Mouse (Mus musculus) cerebellum, postnatal 14 days (tissue): ENCODE results near the gene Cdpf1.

Experiments
- DNase-seq, 2 experiments: peaks; one replicate each; pipeline ENCODE4 v3.0.0; 2021; ENCODE audit warnings: mixed read lengths in 2 of 2

The Cdpf1 gene

GRCm38 (mm10) chr15:85811535-85812277 lies at the start of gene Cdpf1:
Cdpf1 (minus strand) TSS chr15:85811697.
- peak; percentile 100 for DNase-seq

GRCm38 (mm10) chr15:85859490-85860031 lies 48.1 kb upstream of the Cdpf1 start, which contains the start of gene Gtse1:
Gtse1 (plus strand) TSS chr15:85859745.
- DNase-seq = peak; percentile 94 to 95

GRCm38 (mm10) chr15:85858980-85859489 lies 47.5 kb upstream of the Cdpf1 start:
- DNase-seq = peak in 1 of 2 experiments; percentile 50

GRCm38 (mm10) chr15:85851656-85852392 lies 40.3 kb upstream of the Cdpf1 start:
- DNase-seq = peak; percentile 49 to 56

GRCm38 (mm10) chr15:85845071-85845470 lies 33.6 kb upstream of the Cdpf1 start:
- DNase-seq = peak; percentile 62 to 74

GRCm38 (mm10) chr15:85841796-85842360 lies 30.4 kb upstream of the Cdpf1 start:
- DNase-seq = no peak

- DNase-seq = peak in 1 of 2 experiments; percentile 66
Observed at GRCm38 (mm10) chr15:85840983-85841382, 29.5 kb upstream of the Cdpf1 start.

- DNase-seq = no peak
Observed at GRCm38 (mm10) chr15:85836887-85837286, 25.4 kb upstream of the Cdpf1 start.

- no peak for DNase-seq
Observed at GRCm38 (mm10) chr15:85835335-85835734, 23.8 kb upstream of the Cdpf1 start.

- DNase-seq = no peak
Observed at GRCm38 (mm10) chr15:85832599-85832998, 21.1 kb upstream of the Cdpf1 start.

- peak; percentile 86 to 89 for DNase-seq
Observed at GRCm38 (mm10) chr15:85831954-85832590, 20.6 kb upstream of the Cdpf1 start, which contains the start of gene Ttc38. Ttc38 (plus strand) TSS chr15:85832306.

- no peak for DNase-seq
Observed at GRCm38 (mm10) chr15:85829470-85829869, 18.0 kb upstream of the Cdpf1 start.

- DNase-seq = no peak
Observed at GRCm38 (mm10) chr15:85828071-85828470, 16.6 kb upstream of the Cdpf1 start.

GRCm38 (mm10) chr15:85826676-85827075 lies 15.2 kb upstream of the Cdpf1 start:
- DNase-seq = no peak

- DNase-seq = peak; percentile 23 to 36
Observed at GRCm38 (mm10) chr15:85822011-85822359, 10.5 kb upstream of the Cdpf1 start.

GRCm38 (mm10) chr15:85821203-85822010 lies 9.9 kb upstream of the Cdpf1 start, which contains the start of gene Pkdrej:
Pkdrej (minus strand) TSS chr15:85821734.
- DNase-seq = peak; percentile 51 to 52

- DNase-seq = no peak
Observed at GRCm38 (mm10) chr15:85813428-85813827, 1.9 kb upstream of the Cdpf1 start.

- peak; percentile 87 to 90 for DNase-seq
Observed at GRCm38 (mm10) chr15:85810806-85811521, 533 bp downstream of the Cdpf1 start.

- no peak for DNase-seq
Observed at GRCm38 (mm10) chr15:85810462-85810805, 1.1 kb downstream of the Cdpf1 start.

- peak in 1 of 2 experiments; percentile 28 for DNase-seq
Observed at GRCm38 (mm10) chr15:85809091-85809490, 2.4 kb downstream of the Cdpf1 start.

GRCm38 (mm10) chr15:85808434-85808833 lies 3.1 kb downstream of the Cdpf1 start:
- no peak for DNase-seq
